Mouse (Mus musculus) right cerebral cortex, postnatal 36 days (tissue): ENCODE measurements around the gene Gm13290.
"Not testable (repeated sequence)": the region's sequence is repeated elsewhere in the genome, so short reads cannot be mapped to it uniquely, and the experiment has no call there.

Experiments
- DNase-seq, 2 experiments: peaks; one replicate each; pipeline ENCODE4 v3.0.0; 2022; ENCODE audit warnings: low spot score in 2 of 2, mixed read lengths in 1 of 2

Gm13290 gene

DNA sequence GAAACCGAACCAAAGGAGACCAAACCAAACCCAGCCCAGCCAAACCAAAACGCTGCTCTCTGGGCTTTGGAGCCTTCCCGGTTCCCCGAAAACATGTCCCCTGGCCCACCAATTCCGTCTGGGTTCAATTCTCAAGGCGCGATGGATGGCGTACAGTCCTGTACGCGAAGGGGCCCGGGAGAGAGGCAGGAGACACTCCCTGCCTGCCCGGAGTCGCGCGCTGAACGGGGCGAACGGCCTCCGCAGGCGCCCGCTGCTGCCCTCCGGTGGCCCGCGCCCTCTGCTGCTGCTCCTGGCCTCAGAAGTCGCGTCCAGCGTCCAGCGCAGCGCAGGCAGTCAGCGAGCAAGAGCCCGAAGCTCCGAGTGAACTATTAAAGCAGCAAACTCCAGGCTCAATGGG, at the start of gene Gm13290:
Gm13290 (plus strand) TSS at position 301 of the 400 bp plus-strand sequence.
- DNase-seq: not testable (repeated sequence)

DNA sequence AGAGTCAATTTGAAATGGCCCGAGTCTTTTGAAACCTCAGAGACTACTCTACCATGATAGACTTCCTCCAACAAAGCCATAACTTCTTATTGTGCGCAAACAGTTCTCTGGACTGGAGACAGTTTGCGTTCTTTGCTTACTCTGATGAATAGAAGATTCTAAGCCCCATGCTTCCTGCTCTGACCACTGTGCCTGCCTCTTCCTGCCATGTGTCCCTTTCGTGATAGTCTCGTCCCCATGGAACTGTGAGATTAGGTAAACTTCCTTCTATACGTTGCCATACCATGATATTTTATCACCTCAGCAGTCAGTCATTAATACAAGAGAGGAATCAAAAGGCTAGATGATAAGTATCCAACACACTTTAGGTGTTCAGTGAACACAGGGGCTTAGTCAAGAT, 46.9 kb upstream of the Gm13290 start:
- DNase-seq: no peak

DNA sequence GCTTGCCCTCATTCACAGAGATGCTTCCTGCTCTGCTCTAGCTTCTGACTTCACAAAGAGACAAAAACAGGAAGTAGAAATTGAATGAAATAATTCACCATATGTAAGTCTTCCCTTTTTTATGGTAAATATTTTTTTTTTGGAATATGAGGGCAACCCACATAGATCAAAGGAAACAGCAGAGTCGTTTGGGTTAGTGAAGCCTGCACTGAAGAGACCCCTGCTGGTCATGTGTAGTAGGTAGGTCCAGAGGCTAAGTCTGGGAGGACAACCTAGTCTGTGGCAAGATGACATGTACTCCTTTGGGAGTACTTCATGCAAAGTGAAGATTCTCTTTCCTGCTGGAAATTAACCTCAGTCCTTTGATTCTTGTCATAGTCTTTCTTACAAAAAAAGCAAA, 46.3 kb upstream of the Gm13290 start:
- no peak for DNase-seq

DNA sequence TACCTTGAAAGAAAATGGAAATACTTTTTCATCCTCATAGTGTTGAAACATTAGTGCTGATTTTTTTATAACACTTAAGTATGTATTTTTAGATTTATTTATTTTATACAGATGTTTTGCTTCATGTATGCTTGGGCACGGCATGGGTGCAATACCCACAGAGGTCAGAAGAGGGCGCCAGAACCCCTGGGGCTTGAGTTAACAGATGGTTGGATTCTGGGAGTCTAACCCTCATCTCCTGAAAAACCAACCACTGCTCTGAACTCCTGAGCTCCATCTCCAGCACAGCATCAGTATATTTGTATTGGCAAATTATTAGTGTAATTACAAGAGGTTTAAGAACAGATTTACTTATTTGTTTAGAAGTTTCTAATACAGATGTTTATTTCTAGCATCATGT, 35.2 kb upstream of the Gm13290 start:
- DNase-seq: no peak

DNA sequence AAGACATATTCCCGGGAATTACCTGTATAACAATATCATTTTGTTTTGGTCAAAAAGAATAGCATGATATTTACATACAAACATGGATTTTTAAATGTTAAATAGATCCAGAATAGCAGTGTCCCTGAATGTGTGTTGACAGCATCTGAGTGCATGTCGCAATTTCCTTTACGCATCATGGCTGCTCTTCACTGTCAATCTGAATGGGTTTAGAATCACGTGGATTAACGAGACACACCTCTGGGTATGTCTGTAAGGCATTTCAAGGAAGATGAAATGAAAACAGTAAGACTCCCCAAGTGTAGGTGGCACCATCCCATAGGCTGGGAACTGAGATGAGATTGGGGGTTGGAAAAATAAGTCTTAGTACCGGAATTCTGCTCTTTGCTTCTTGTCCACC, 34.6 kb upstream of the Gm13290 start:
- DNase-seq: no peak

DNA sequence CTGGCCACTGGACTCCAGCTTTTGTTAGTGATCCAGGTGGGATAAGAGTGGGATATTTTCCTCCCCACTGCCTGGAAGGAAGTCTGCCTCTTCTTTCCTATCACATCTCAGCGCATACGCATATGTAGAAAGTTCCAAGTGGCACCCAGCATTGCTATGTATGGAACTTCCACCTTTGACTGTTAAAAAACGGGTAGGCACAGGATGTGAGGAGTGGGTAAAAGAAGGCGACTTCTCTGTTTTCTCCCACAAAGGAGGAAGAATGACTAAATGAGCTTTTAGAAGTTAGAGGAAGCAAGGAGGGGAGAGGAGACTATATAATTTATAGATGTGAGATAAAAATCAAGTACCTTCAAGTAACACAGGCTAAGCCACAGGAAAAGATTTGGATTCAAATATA, 32.2 kb upstream of the Gm13290 start:
- DNase-seq: no peak

DNA sequence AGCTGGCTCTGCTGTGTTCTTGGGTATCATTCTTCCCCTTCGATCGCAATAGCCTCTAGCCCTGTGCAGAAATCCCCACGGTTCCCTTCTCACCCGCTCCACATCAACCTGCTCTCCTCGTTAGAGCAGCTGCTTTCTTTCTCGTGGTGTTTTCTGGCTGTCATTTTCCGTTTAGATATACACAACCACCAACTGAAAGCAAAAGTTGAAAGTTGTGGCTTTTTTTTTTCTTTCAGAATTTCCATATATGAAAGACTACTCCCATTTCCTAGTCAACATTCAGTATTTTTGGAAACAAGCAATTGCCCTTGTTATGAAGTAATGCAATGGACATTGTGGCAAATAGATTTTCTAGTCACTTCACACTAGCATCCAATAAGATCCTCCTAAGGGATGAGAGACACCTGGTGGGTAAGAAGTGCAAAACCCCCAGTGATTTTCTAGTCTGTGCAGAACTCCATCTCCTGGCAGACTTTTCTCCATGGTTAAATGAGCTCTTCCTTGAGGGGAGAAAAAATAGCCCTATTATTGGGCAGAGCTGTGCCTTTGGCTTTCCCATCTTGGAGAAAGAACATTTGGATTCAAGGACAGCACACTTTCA, 30.8 kb upstream of the Gm13290 start:
- no peak for DNase-seq

DNA sequence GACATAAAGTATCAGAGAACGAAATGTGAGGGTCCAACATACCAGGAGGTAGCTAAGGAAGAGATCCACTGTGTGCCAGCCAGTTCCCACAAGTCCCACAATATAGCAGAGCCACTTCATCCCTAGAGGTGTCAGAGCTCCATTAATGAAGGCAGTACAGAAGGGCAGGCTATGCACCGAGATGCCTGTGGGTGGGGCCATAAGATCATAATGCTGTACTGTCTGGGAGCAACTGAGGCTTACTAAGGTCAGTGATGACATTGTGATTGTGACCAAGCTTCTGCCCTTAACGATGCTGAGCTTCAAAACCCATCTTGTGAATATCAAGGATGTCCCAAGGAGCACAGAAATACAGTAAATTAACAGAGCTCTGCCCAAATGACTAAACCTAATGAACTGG, 29.4 kb upstream of the Gm13290 start:
- DNase-seq: no peak

DNA sequence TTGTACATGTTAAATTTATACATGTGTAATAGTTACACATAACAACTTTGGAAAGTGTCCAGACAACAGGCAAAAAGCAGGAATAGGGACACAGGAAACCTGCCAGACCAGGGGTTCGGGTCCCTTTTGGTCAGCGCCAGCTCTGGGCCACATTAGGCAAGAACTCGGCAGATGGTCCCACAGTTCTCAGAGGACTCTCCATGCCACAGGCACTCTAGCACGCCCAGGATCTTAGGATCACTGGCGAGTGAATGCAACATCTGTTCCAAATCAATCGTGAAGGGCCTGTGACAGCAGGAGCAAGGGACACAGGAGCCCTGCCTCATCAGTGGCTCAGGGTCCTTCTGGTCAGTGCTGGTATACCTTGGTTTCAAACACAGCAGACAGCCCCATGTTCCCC, 23.7 kb upstream of the Gm13290 start:
- no peak for DNase-seq

DNA sequence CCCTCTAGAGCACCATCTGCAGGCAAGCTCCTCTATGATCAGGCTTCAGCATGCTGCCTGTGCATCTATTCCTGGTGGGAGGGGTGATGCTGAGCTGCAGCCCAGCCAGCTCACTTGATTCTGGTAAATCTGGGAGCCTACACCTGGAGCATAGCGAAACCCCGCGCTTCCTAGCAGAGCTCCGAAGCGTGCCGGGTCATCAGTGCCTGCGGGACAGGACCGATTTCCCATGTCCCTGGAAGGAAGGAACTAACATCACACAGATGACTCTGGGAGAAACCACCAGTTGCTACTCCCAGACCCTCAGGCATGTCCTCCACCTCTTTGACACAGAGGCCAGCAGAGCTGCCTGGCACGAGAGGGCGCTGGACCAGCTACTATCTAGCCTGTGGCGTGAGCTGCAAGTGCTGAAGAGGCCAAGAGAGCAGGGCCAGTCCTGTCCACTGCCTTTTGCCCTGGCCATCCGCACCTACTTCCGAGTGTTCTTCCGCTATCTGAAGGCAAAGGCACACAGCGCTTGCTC, 18.8 kb upstream of the Gm13290 start, which contains the start of gene Gm13271:
Gm13271 (plus strand) TSS at position 51 of the 523 bp plus-strand sequence.
- peak; percentile 61 to 73 for DNase-seq

DNA sequence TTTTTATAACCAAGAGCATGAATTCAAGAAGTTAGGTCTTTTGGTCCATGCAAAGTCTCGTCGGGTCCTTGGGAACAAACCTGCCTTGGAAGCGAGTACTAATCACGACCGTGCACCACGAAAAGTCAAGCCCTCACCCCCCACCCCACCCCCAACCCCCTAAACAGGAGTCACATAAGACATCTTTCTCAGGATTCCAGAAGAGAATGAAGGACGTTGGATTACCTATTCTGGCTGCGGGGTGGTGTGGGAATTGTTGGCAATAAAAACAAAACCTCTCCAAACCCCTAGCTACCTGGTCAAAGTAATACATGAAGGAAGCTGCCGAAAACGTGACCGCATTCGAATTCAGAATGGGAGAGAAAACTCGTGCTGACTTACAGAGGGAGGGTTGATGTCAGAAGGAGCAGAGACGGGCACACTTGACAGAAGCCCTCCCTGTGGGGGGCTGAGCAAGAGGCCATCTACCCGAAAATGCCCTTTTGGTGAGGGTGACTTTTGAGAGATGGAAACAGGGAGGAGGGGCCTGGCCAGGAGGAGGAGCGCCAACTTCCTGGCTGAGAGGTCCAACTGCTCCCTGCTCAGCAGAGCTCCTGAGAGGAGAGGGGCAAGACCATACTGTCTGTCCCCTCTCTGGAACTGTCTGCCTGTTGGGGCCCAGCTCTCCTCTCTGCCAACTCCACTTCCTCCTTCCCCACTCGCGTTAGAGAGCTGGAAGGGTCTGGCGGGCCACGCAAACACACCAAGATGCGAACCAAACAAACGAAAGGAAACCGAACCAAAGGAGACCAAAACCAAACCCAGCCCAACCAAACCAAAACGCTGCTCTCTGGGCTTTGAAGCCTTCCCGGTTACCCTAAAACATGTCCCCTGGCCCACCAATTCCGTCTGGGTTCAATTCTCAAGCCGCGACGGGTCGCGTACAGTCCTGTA, 16.8 kb upstream of the Gm13290 start:
- not testable (repeated sequence) for DNase-seq

DNA sequence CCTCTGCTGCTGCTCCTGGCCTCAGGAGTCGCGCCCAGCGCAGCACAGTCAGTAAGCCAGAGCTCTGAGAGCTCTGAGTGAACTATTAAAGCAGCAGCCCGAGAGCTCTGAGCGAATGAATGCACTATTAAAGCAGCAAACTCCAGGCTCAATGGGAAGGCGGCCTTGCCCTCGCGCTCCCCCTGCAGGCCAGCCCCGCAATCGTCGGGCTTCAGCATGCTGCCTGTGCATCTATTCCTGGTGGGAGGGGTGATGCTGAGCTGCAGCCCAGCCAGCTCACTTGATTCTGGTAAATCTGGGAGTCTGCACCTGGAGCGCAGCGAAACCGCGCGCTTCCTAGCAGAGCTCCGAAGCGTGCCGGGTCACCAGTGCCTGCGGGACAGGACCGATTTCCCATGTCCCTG, 16.0 kb upstream of the Gm13290 start:
- DNase-seq: peak; percentile 90

DNA sequence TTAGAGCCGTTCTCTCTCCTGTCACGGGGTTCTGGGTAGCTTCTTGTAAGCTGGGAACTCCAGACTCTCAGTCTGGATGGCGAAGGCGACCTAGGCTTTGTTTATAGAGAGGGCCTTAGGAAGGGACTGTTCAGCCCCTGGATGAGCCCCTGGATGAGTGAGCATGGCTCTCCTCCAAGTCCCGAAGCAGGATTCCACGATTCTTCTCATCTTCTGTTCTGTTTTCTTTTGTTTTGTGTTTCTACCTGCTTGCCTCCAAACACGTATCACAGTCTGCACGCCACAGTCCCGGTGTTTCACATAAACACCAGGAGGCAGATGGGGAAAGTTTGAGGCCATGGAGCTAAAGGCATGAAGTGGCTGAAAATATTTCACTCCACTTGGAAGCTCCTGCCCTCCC, 14.9 kb upstream of the Gm13290 start:
- not testable (repeated sequence) for DNase-seq

DNA sequence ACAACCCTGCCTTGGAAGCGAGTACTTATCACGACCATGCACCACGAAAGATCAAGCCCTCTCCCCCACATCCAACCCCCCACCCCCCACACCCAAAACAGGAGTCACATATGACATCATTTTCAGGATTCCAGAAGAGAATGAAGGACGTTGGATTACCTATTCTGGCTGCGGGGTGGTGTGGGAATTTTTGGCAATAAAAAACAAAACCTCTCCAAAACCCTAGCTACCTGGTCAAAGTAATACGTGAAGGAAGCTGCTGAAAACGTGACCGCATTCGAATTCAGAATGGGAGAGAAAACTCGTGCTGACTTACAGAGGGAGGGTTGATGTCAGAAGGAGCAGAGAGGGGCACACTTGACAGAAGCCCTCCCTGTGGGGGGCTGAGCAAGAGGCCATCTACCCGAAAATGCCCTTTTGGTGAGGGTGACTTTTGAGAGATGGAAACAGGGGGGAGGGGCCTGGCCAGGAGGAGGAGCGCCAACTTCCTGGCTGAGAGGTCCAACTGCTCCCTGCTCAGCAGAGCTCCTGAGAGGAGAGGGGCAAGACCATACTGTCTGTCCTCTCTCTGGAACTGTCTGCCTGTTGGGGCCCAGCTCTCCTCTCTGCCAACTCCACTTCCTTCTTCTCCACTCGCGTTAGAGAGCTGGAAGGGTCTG, 13.9 kb upstream of the Gm13290 start, which contains the start of gene Gm13283:
Gm13283 (plus strand) TSS at position 510 of the 659 bp plus-strand sequence.
- peak in 1 of 2 experiments; percentile 14 for DNase-seq

DNA sequence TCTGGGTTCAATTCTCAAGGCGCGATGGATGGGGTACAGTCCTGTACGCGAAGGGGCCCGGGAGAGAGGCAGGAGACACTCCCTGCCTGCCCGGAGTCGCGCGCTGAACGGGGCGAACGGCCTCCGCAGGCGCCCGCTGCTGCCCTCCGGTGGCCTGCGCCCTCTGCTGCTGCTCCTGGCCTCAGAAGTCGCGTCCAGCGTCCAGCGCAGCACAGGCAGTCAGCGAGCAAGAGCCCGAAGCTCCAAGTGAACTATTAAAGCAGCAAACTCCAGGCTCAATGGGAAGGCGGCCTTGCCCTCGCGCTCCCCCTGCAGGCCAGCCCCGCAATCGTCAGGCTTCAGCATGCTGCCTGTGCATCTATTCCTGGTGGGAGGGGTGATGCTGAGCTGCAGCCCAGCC, 13.2 kb upstream of the Gm13290 start:
- DNase-seq: peak; percentile 21 to 30

DNA sequence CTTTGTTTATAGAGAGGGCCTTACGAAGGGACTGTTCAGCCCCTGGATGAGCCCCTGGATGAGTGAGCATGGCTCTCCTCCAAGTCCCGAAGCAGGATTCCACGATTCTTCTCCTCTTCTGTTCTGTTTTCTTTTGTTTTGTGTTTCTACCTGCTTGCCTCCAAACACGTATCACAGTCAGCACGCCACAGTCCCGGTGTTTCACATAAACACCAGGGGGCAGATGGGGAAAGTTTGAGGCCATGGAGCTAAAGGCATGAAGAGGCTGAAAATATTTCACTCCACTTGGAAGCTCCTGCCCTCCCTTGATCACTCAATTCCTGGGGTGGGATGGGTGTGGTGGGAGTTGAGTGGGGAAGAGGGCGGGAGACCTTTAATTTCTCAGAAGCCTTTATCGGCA, 11.9 kb upstream of the Gm13290 start:
- peak; percentile 62 to 64 for DNase-seq

DNA sequence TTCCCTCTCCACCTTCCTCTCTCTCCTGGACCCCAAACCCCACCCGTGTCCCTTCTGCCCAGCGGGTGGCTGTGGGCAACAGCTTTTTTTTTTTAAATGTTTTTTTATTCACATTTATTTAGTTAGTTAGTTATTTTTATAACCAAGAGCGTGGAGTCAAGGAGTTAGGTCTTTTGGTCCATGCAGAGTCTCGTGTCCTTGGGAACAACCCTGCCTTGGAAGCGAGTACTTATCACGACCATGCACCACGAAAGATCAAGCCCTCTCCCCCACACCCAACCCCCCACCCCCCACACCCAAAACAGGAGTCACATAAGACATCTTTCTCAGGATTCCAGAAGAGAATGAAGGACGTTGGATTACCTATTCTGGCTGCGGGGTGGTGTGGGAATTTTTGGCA, 11.3 kb upstream of the Gm13290 start:
- not testable (repeated sequence) for DNase-seq

DNA sequence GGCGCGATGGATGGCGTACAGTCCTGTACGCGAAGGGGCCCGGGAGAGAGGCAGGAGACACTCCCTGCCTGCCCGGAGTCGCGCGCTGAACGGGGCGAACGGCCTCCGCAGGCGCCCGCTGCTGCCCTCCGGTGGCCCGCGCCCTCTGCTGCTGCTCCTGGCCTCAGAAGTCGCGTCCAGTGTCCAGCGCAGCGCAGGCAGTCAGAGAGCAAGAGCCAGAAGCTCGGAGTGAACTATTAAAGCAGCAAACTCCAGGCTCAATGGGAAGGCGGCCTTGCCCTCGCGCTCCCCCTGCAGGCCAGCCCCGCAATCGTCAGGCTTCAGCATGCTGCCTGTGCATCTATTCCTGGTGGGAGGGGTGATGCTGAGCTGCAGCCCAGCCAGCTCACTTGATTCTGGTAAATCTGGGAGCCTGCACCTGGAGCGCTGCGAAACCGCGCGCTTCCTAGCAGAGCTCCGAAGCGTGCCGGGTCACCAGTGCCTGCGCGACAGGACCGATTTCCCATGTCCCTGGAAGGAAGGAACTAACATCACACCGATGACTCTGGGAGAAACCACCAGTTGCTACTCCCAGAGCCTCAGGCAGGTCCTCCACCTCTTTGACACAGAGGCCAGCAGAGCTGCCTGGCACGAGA, 10.1 kb upstream of the Gm13290 start:
- DNase-seq: not testable (repeated sequence)

DNA sequence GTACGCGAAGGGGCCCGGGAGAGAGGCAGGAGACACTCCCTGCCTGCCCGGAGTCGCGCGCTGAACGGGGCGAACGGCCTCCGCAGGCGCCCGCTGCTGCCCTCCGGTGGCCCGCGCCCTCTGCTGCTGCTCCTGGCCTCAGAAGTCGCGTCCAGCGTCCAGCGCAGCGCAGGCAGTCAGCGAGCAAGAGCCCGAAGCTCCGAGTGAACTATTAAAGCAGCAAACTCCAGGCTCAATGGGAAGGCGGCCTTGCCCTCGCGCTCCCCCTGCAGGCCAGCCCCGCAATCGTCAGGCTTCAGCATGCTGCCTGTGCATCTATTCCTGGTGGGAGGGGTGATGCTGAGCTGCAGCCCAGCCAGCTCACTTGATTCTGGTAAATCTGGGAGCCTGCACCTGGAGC, 3.0 kb downstream of the Gm13290 start, which contains the start of gene Gm13289:
Gm13289 (plus strand) TSS at position 301 of the 400 bp plus-strand sequence.
- not testable (repeated sequence) for DNase-seq

DNA sequence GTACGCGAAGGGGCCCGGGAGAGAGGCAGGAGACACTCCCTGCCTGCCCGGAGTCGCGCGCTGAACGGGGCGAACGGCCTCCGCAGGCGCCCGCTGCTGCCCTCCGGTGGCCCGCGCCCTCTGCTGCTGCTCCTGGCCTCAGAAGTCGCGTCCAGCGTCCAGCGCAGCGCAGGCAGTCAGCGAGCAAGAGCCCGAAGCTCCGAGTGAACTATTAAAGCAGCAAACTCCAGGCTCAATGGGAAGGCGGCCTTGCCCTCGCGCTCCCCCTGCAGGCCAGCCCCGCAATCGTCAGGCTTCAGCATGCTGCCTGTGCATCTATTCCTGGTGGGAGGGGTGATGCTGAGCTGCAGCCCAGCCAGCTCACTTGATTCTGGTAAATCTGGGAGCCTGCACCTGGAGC, 5.9 kb downstream of the Gm13290 start, which contains the start of gene Gm13272:
Gm13272 (plus strand) TSS at position 301 of the 400 bp plus-strand sequence.
- not testable (repeated sequence) for DNase-seq

DNA sequence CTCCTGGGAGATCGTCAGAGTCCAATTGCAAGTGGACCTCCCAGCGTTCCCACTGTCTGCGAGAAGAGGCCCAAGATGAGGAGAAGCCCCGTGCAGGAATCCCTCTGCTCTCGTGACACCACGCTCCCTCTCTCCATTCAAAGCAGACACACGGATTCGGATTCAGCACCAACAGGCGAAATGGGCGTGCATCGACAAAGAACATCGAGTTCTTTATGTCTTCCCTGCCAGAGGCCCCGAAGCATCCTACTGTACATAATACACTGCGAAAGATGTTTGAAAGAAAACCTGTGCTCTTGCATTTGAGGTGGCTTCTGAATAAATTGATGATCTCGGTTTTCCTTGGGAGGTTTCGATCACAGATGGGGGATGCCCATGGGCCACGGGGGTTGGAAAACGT, 6.7 kb downstream of the Gm13290 start:
- DNase-seq: not testable (repeated sequence)
